Comparison of ENCODE assay signal across 8 mouse cellular contexts in genomic region chr8:86882568-86883478, GRCm38 (mm10). TPM values are rescaled to one million over a fixed set of nuclear protein-coding genes. Genes with fewer than 3 reads are reported as not detected.
A peak's percentile ranks its signal among the peaks of the same experiment; 100 is the strongest.
DNase-seq lines count a peak whose midpoint lies in the region; ATAC-seq and TF ChIP-seq lines count a peak whose summit lies in the region.
"Had no signal": no experiment of that assay in that cellular context is flagged by ENCODE, and none has a peak within 500 bp of the region (broad histone marks: within the 10 kb centered on the region; RNA-seq: fewer than 3 reads in every experiment).

No protein-coding gene starts in this region.

- no peaks in the 10 kb centered on the region for H3K36me3 ChIP-seq in liver, embryonic 11.5 days (ENCODE audit: control insufficient read depth, insufficient read depth, low read length)
- peaks cover 7% of the 10 kb centered on the region for H3K36me3 ChIP-seq in embryonic facial prominence, embryonic 14.5 days (ENCODE audit: control insufficient read depth, insufficient read depth, low read length)
- H3K36me3 ChIP-seq in intestine, postnatal 0 days (ENCODE audit: control insufficient read depth, insufficient read depth) = peaks cover 16% of the 10 kb centered on the region
- peaks cover 5% of the 10 kb centered on the region for H3K36me3 ChIP-seq in small intestine, adult 2 months (ENCODE audit: control insufficient read depth, insufficient read depth, low read length)

- no peaks in the 10 kb centered on the region for H3K27me3 ChIP-seq in liver, embryonic 11.5 days (replicated peaks; ENCODE audit: control insufficient read depth, insufficient read depth, low read length)
- no peaks in the 10 kb centered on the region for H3K27me3 ChIP-seq in embryonic facial prominence, embryonic 14.5 days (replicated peaks; ENCODE audit: control insufficient read depth, insufficient read depth, low read length)
- no peaks in the 10 kb centered on the region for H3K27me3 ChIP-seq in intestine, postnatal 0 days (replicated peaks; ENCODE audit: control insufficient read depth, insufficient read depth, low read length)
- no peaks in the 10 kb centered on the region for H3K27me3 ChIP-seq in small intestine, adult 2 months (ENCODE audit: control insufficient read depth, insufficient read depth, low read length)

- WGBS in liver, embryonic 11.5 days = 69% methylated on average over 11 of the region's 11 CpGs
- 75% methylated on average over 11 of the region's 11 CpGs for WGBS in embryonic facial prominence, embryonic 14.5 days
- 52% methylated on average over 11 of the region's 11 CpGs for WGBS in intestine, postnatal 0 days
- 45% methylated on average over 11 of the region's 11 CpGs for WGBS in small intestine, adult 2 months

- DNase-seq in liver, embryonic 11.5 days (ENCODE audit: low spot score) = no peak
- no peak for DNase-seq in liver
- DNase-seq in embryonic facial prominence, embryonic 14.5 days (ENCODE audit: low spot score) = no peak
- no peak for DNase-seq in testis, postnatal 10 days (ENCODE audit: low spot score)
- no peak for DNase-seq in gastrocnemius, postnatal 25 days
- DNase-seq: adrenal gland, postnatal 36 days had no signal

- no peak for ATAC-seq in liver, embryonic 11.5 days (replicated peaks; ENCODE audit: low FRiP score)
- no peak for ATAC-seq in embryonic facial prominence, embryonic 14.5 days (ENCODE audit: low read depth)
- no peak for ATAC-seq in intestine, postnatal 0 days

- H3K4me2 ChIP-seq in liver, embryonic 11.5 days = peak overlapping the region; percentile 95
- H3K4me2 ChIP-seq in embryonic facial prominence, embryonic 14.5 days (ENCODE audit: low read depth, low read length) = peak overlapping the region; percentile 80
- peak overlapping the region; percentile 82 for H3K4me2 ChIP-seq in intestine, postnatal 0 days (replicated peaks; ENCODE audit: low read depth)

- H3K9me3 ChIP-seq in liver, embryonic 11.5 days (ENCODE audit: control insufficient read depth, low read length) = no peaks in the 10 kb centered on the region
- H3K9me3 ChIP-seq in embryonic facial prominence, embryonic 14.5 days (ENCODE audit: control insufficient read depth, low read length) = no peaks in the 10 kb centered on the region
- H3K9me3 ChIP-seq in intestine, postnatal 0 days (ENCODE audit: control insufficient read depth) = no peaks in the 10 kb centered on the region

- peaks cover 31% of the 10 kb centered on the region for H3K4me1 ChIP-seq in liver, embryonic 11.5 days (replicated peaks; ENCODE audit: control insufficient read depth, insufficient read depth, low read length)
- peaks cover 20% of the 10 kb centered on the region for H3K4me1 ChIP-seq in embryonic facial prominence, embryonic 14.5 days (ENCODE audit: control insufficient read depth, insufficient read depth, low read length)
- peaks cover 13% of the 10 kb centered on the region; the same call in 1 of the 2 replicates for H3K4me1 ChIP-seq in intestine, postnatal 0 days (replicated peaks; ENCODE audit: control insufficient read depth, insufficient read depth, low read length)
- peaks cover 19% of the 10 kb centered on the region for H3K4me1 ChIP-seq in small intestine, adult 2 months (ENCODE audit: control insufficient read depth, insufficient read depth, insufficient read length, low read length)

- TF ChIP-seq CTCF in intestine, postnatal 0 days (IDR thresholded peaks at IDR 0.05; ENCODE audit: low read depth) = no peak
- TF ChIP-seq CTCF in small intestine, adult 2 months (IDR thresholded peaks at IDR 0.05; ENCODE audit: extremely low read depth, insufficient read length, insufficient replicate concordance, low read depth, low read length) = no peak

- peak overlapping the region; percentile 27 for H3K9ac ChIP-seq in liver, embryonic 11.5 days (ENCODE audit: low read depth, low read length)
- H3K9ac ChIP-seq in embryonic facial prominence, embryonic 14.5 days (ENCODE audit: low read depth, low read length) = peak overlapping the region; percentile 46
- H3K9ac ChIP-seq in intestine, postnatal 0 days (ENCODE audit: low read depth, low read length) = no peak overlapping the region

- TF ChIP-seq POLR2A in small intestine, adult 2 months (IDR thresholded peaks at IDR 0.05; ENCODE audit: low read depth, low read length) = no peak

- H3K4me3 ChIP-seq in liver, embryonic 11.5 days (ENCODE audit: low read depth, low read length) = 0 out of 2 replicates have a peak overlapping the region, but pooled peaks have one; percentile 11
- H3K4me3 ChIP-seq in embryonic facial prominence, embryonic 14.5 days (ENCODE audit: low read depth, low read length) = peak overlapping the region; percentile 95; the same call in 1 of the 2 replicates
- H3K4me3 ChIP-seq in intestine, postnatal 0 days (ENCODE audit: low read depth, low read length) = peak overlapping the region; percentile 11; the same call in 1 of the 2 replicates
- H3K4me3 ChIP-seq in small intestine, adult 2 months (ENCODE audit: low read depth, low read length) = peak overlapping the region; percentile 33

- H3K27ac ChIP-seq in liver, embryonic 11.5 days (ENCODE audit: low read depth, low read length) = no peak overlapping the region
- no peak overlapping the region for H3K27ac ChIP-seq in embryonic facial prominence, embryonic 14.5 days (replicated peaks; ENCODE audit: low read depth, low read length)
- peak overlapping the region; percentile 41; the same call in 1 of the 2 replicates for H3K27ac ChIP-seq in intestine, postnatal 0 days (ENCODE audit: low read depth, low read length)
- H3K27ac ChIP-seq in small intestine, adult 2 months (ENCODE audit: insufficient read depth, low read depth, low read length) = peak overlapping the region; percentile 51

RNA-seq across cellular contexts. Expression of gene N4bp1, which starts 2.2 kb away (rescaled TPM):
- 6.6 and 7.8 TPM in 2 replicates for polyA plus RNA-seq in liver, embryonic 11.5 days (2014; fragmentation: Nextera tagmentation; extraction: Ambion mirVana)
- polyA plus RNA-seq in embryonic facial prominence, embryonic 14.5 days (2014; fragmentation: Nextera tagmentation; extraction: Ambion mirVana) = 10.6 and 10.7 TPM in 2 replicates
- polyA plus RNA-seq in intestine, postnatal 0 days (2015; fragmentation: Nextera tagmentation; extraction: Ambion mirVana) = 5.4 and 6.2 TPM in 2 replicates
- polyA plus RNA-seq in small intestine, adult 2 months (2012; rRNA removed) = 12.6 and 19.4 TPM in 2 replicates
- 10 to 100 TPM; 14.3 to 14.9 TPM for total RNA-seq in gastrocnemius, postnatal 25 days (2021)

Comparison
In these comparisons a context has a peak if more than half of its experiments do, and no peak if none do; other contexts are left out.
1. H3K27ac ChIP-seq: peak in intestine, postnatal 0 days (single experiment) and small intestine, adult 2 months (single experiment); none in liver, embryonic 11.5 days (single experiment) and embryonic facial prominence, embryonic 14.5 days (single experiment).
2. H3K4me3 ChIP-seq: peak in every context shown above with its lines; median percentile 95 in embryonic facial prominence, embryonic 14.5 days; 33 in small intestine, adult 2 months; 11 in liver, embryonic 11.5 days; 11 in intestine, postnatal 0 days.
3. Peak in every context shown above with its lines, with median percentiles within 50 percentile points of each other: H3K4me2 ChIP-seq.